16 mouse cellular contexts compared by ENCODE assay signal in genomic region chr10:20747229-20747628, GRCm38 (mm10).
"Had no signal": no experiment of that assay in that cellular context is flagged by ENCODE, and none has a peak within 500 bp of the region (broad histone marks: within the 10 kb centered on the region; RNA-seq: fewer than 3 reads in every experiment).

No protein-coding gene starts in this region.

- H3K27ac ChIP-seq: liver, embryonic 14.5 days; lung, embryonic 15.5 days; macrophage; midbrain, embryonic 13.5 days; midbrain, embryonic 15.5 days; neural tube, embryonic 12.5 days; stomach, embryonic 15.5 days; stomach, postnatal 0 days had no signal

- H3K4me3 ChIP-seq: lung, embryonic 15.5 days; midbrain, embryonic 13.5 days; midbrain, embryonic 15.5 days; neural tube, embryonic 12.5 days; stomach, embryonic 15.5 days had no signal

- H3K4me1 ChIP-seq: lung, embryonic 15.5 days; midbrain, embryonic 13.5 days; midbrain, embryonic 15.5 days; neural tube, embryonic 12.5 days; stomach, embryonic 15.5 days had no signal

- H3K4me2 ChIP-seq: lung, embryonic 15.5 days; midbrain, embryonic 11.5 days; midbrain, embryonic 13.5 days; midbrain, embryonic 15.5 days; neural tube, embryonic 12.5 days; stomach, embryonic 15.5 days had no signal

- H3K9ac ChIP-seq: liver, embryonic 14.5 days; lung, embryonic 15.5 days; midbrain, embryonic 13.5 days; midbrain, embryonic 15.5 days; neural tube, embryonic 12.5 days; stomach, embryonic 15.5 days had no signal

- DNase-seq: lung, adult 2 months; lung, postnatal 14 days; lung, postnatal 36 days; right cerebral cortex, postnatal 14 days; thymus, adult 2 months; thymus, postnatal 25 days had no signal

- H3K36me3 ChIP-seq: lung, embryonic 15.5 days; midbrain, embryonic 13.5 days; midbrain, embryonic 15.5 days; neural tube, embryonic 12.5 days; stomach, embryonic 15.5 days had no signal

- H3K27me3 ChIP-seq: lung, embryonic 15.5 days; midbrain, embryonic 13.5 days; midbrain, embryonic 15.5 days; neural tube, embryonic 12.5 days; stomach, embryonic 15.5 days had no signal

- ATAC-seq: lung, postnatal 0 days; midbrain, embryonic 13.5 days; midbrain, embryonic 15.5 days had no signal

- H3K9me3 ChIP-seq: lung, embryonic 15.5 days; midbrain, embryonic 13.5 days; midbrain, embryonic 15.5 days; neural tube, embryonic 12.5 days; stomach, embryonic 15.5 days had no signal
